Mouse (Mus musculus) hindbrain, embryonic 11.5 days (tissue): ENCODE measurements at regions not wholly inside any gene's neighbourhood (a gene's known extent, or its start where the extent isn't known, plus 50 kb on each side); places are given as distances from the start of the nearest gene placed in this dataset.

Source experiments
- ATAC-seq: fragments of 200-750 bp; cut with Nextera tagmentation; 2 replicates; pipeline ENCODE4 v1.8.0; 2017; ENCODE audit warnings: mild to moderate bottlenecking, moderate TSS enrichment, moderate library complexity; ENCODE audit not compliant: low FRiP score
- DNase-seq: peaks from one replicate; pipeline ENCODE4 v3.0.0-alpha.2; 2015; ENCODE audit warnings: low spot score
- H3K27ac ChIP-seq: fragments of 300-500 bp; sonication (generic); 2 replicates; pipeline ENCODE4 v1.5.1; 2014; ENCODE audit warnings: mild to moderate bottlenecking, low read depth, low read length
- H3K27me3 ChIP-seq: fragments of 300-500 bp; sonication (generic); 2 replicates; pipeline ENCODE4 v1.6.1; 2014; ENCODE audit warnings: mild to moderate bottlenecking, low read length, moderate library complexity, mixed read lengths; ENCODE audit not compliant: control insufficient read depth, insufficient read depth
- H3K36me3 ChIP-seq: fragments of 300-500 bp; sonication (generic); 2 replicates; pipeline ENCODE4 v1.6.1; 2014; ENCODE audit warnings: mild to moderate bottlenecking, low read length, moderate library complexity, mixed read lengths; ENCODE audit not compliant: control insufficient read depth, insufficient read depth
- H3K4me1 ChIP-seq: fragments of 300-500 bp; sonication (generic); replicated peaks from 2 replicates; pipeline ENCODE4 v1.6.1; 2014; ENCODE audit warnings: low read length, mixed read lengths; ENCODE audit not compliant: control insufficient read depth, insufficient read depth
- H3K4me2 ChIP-seq: fragments of 300-500 bp; sonication (generic); replicated peaks from 2 replicates; pipeline ENCODE4 v1.6.1; 2014; ENCODE audit warnings: mild to moderate bottlenecking, low read depth, low read length
- H3K4me3 ChIP-seq: fragments of 300-500 bp; sonication (generic); 2 replicates; pipeline ENCODE4 v1.5.1; 2014; ENCODE audit warnings: low read depth, low read length
- H3K9ac ChIP-seq: fragments of 300-500 bp; sonication (generic); 2 replicates; pipeline ENCODE4 v1.6.1; 2014; ENCODE audit warnings: low read depth, low read length
- H3K9me3 ChIP-seq: fragments of 300-500 bp; sonication (generic); 2 replicates; pipeline ENCODE4 v1.6.1; 2016; ENCODE audit warnings: low read length; ENCODE audit not compliant: control insufficient read depth
- WGBS: fragments of 180-500 bp; shearing (Covaris S2); extraction: QIAGEN DNeasy Blood & Tissue Kit; methylation state at CpG from one replicate; pipeline ENCODE4 v1.1.7; 2014; 5-methylcytosine and 5-hydroxymethylcytosine counted together

GRCm38 (mm10) chr14:76278751-76279450 lies 135.9 kb upstream of the Tsc22d1 start:
- no peaks in the 10 kb centered on the region for H3K27me3 ChIP-seq
- no peak overlapping the region for H3K27ac ChIP-seq
- no peak overlapping the region for H3K4me3 ChIP-seq
- no peak overlapping the region for H3K9ac ChIP-seq
- no peaks in the 10 kb centered on the region for H3K36me3 ChIP-seq
- no peaks in the 10 kb centered on the region for H3K9me3 ChIP-seq
- no peak overlapping the region for H3K4me2 ChIP-seq
- ATAC-seq (no peak), DNase-seq (no peak)
- peaks cover 3% of the 10 kb centered on the region; the same call in 1 of the 2 replicates for H3K4me1 ChIP-seq
- 93% methylated on average over 17 of the region's 17 CpGs for WGBS

GRCm38 (mm10) chr14:76279561-76279960 lies 135.2 kb upstream of the Tsc22d1 start:
- 83% methylated on average over 19 of the region's 19 CpGs for WGBS
- no peak overlapping the region for H3K9ac ChIP-seq
- ATAC-seq = no peak
- no peak overlapping the region for H3K4me2 ChIP-seq
- no peak for DNase-seq
- H3K27ac ChIP-seq = no peak overlapping the region
- no peak overlapping the region for H3K4me3 ChIP-seq
- peaks cover 3% of the 10 kb centered on the region; the same call in 1 of the 2 replicates for H3K4me1 ChIP-seq
- no peaks in the 10 kb centered on the region for H3K36me3 ChIP-seq
- H3K27me3 ChIP-seq = no peaks in the 10 kb centered on the region
- no peaks in the 10 kb centered on the region for H3K9me3 ChIP-seq

GRCm38 (mm10) chr14:76281867-76282266 lies 132.9 kb upstream of the Tsc22d1 start:
- ATAC-seq = peak; percentile 74
- no peak overlapping the region for H3K9ac ChIP-seq
- 24% methylated on average over 5 of the region's 5 CpGs for WGBS
- H3K4me3 ChIP-seq = no peak overlapping the region
- H3K4me2 ChIP-seq = no peak overlapping the region
- no peaks in the 10 kb centered on the region for H3K9me3 ChIP-seq
- no peaks in the 10 kb centered on the region for H3K36me3 ChIP-seq
- no peaks in the 10 kb centered on the region for H3K27me3 ChIP-seq
- 0 out of 2 replicates have a peak overlapping the region, but pooled peaks have one; percentile 45 for H3K27ac ChIP-seq
- peak; percentile 41 for DNase-seq
- H3K4me1 ChIP-seq = peaks cover 3% of the 10 kb centered on the region; the same call in 1 of the 2 replicates

GRCm38 (mm10) chr14:76287768-76288167 lies 127.0 kb upstream of the Tsc22d1 start:
- H3K9me3 ChIP-seq = no peaks in the 10 kb centered on the region
- H3K36me3 ChIP-seq = no peaks in the 10 kb centered on the region
- no peak for DNase-seq
- no peak for ATAC-seq
- no peak overlapping the region for H3K27ac ChIP-seq
- no peak overlapping the region for H3K4me3 ChIP-seq
- no peaks in the 10 kb centered on the region for H3K4me1 ChIP-seq
- WGBS = 89% methylated on average over 8 of the region's 8 CpGs
- H3K4me2 ChIP-seq = no peak overlapping the region
- H3K27me3 ChIP-seq = no peaks in the 10 kb centered on the region
- no peak overlapping the region for H3K9ac ChIP-seq

GRCm38 (mm10) chr14:76290401-76291018 lies 124.3 kb upstream of the Tsc22d1 start:
- WGBS = 66% methylated on average over 9 of the region's 9 CpGs
- DNase-seq = no peak
- Histone ChIP-seq H3K4me3 (no peak overlapping the region), H3K4me2 (no peak overlapping the region), H3K36me3 (no peaks in the 10 kb centered on the region), H3K27ac (no peak overlapping the region), H3K4me1 (no peaks in the 10 kb centered on the region), H3K27me3 (no peaks in the 10 kb centered on the region), H3K9me3 (no peaks in the 10 kb centered on the region), H3K9ac (no peak overlapping the region)
- ATAC-seq = no peak

- no peaks in the 10 kb centered on the region for H3K27me3 ChIP-seq
- H3K4me2 ChIP-seq = no peak overlapping the region
- H3K36me3 ChIP-seq = no peaks in the 10 kb centered on the region
- no peak overlapping the region for H3K9ac ChIP-seq
- H3K4me1 ChIP-seq = no peaks in the 10 kb centered on the region
- DNase-seq (no peak), ATAC-seq (no peak)
- no peak overlapping the region for H3K27ac ChIP-seq
- no peak overlapping the region for H3K4me3 ChIP-seq
- 52% methylated on average over 4 of the region's 4 CpGs for WGBS
- H3K9me3 ChIP-seq = no peaks in the 10 kb centered on the region
Measured at GRCm38 (mm10) chr14:76292211-76292610, 122.5 kb upstream of the Tsc22d1 start.

- ATAC-seq = no peak
Measured at GRCm38 (mm10) chr14:76295411-76296169, 119.2 kb upstream of the Tsc22d1 start.

GRCm38 (mm10) chr14:76297864-76298263 lies 116.9 kb upstream of the Tsc22d1 start:
- Histone ChIP-seq H3K9ac (no peak overlapping the region), H3K9me3 (no peaks in the 10 kb centered on the region), H3K4me1 (no peaks in the 10 kb centered on the region), H3K4me3 (no peak overlapping the region), H3K27ac (no peak overlapping the region), H3K36me3 (no peaks in the 10 kb centered on the region), H3K27me3 (no peaks in the 10 kb centered on the region), H3K4me2 (no peak overlapping the region)
- no peak for DNase-seq
- ATAC-seq = no peak
- WGBS = 91% methylated on average over 5 of the region's 5 CpGs

More at GRCm38 (mm10) chr14:76295411-76296169, 119.2 kb upstream of the Tsc22d1 start:
- no peak for DNase-seq
- 93% methylated on average over 18 of the region's 18 CpGs for WGBS
- Histone ChIP-seq H3K4me2 (no peak overlapping the region), H3K9me3 (no peaks in the 10 kb centered on the region), H3K4me3 (no peak overlapping the region), H3K27ac (no peak overlapping the region), H3K4me1 (no peaks in the 10 kb centered on the region), H3K27me3 (no peaks in the 10 kb centered on the region), H3K9ac (no peak overlapping the region), H3K36me3 (no peaks in the 10 kb centered on the region)
